Mouse (Mus musculus): Measurements from ENCODE around the gene Abca3. TPM values are rescaled to one million over a fixed set of nuclear protein-coding genes. Genes with fewer than 3 reads are reported as not detected.
"Not testable (repeated sequence)": the region's sequence is repeated elsewhere in the genome, so short reads cannot be mapped to it uniquely, and the experiment has no call there.

The Abca3 gene
- polyA plus RNA-seq, 1 experiment from 2014 or later = 29.4 TPM

- no peak overlapping the region for H3K4me2 ChIP-seq
- no peaks in the 10 kb centered on the region for H3K27me3 ChIP-seq (replicated peaks)
- no peaks in the 10 kb centered on the region for H3K9me3 ChIP-seq (replicated peaks)
- H3K4me1 ChIP-seq = peaks cover 23% of the 10 kb centered on the region
- H3K9ac ChIP-seq (replicated peaks) = no peak overlapping the region
- 97% methylated on average over 5 of the region's 5 CpGs for WGBS
- H3K4me3 ChIP-seq (replicated peaks) = no peak overlapping the region
- H3K36me3 ChIP-seq = peaks cover 56% of the 10 kb centered on the region
- no peak for ATAC-seq (ENCODE audit: low FRiP score)
- H3K27ac ChIP-seq (replicated peaks) = no peak overlapping the region
Observed at GRCm38 (mm10) chr17:24424489-24424888, 72.7 kb downstream of the Abca3 start.

- not testable (repeated sequence) for H3K27me3 ChIP-seq (replicated peaks); H3K27ac ChIP-seq (replicated peaks); ATAC-seq (ENCODE audit: low FRiP score); H3K4me2 ChIP-seq; H3K9me3 ChIP-seq (replicated peaks); H3K9ac ChIP-seq (replicated peaks); H3K4me3 ChIP-seq (replicated peaks)
- WGBS = 95% methylated on average over 6 of the region's 8 CpGs
- peaks cover 47% of the 10 kb centered on the region for H3K36me3 ChIP-seq
- H3K4me1 ChIP-seq = peaks cover 28% of the 10 kb centered on the region
Observed at GRCm38 (mm10) chr17:24425326-24425725, 73.6 kb downstream of the Abca3 start.

- peaks cover 28% of the 10 kb centered on the region for H3K4me1 ChIP-seq
- H3K4me2 ChIP-seq = peak overlapping the region; percentile 58
- H3K27me3 ChIP-seq (replicated peaks) = no peaks in the 10 kb centered on the region
- peak overlapping the region; percentile 69; the same call in 1 of the 2 replicates for H3K4me3 ChIP-seq (replicated peaks)
- no peak; the same call in 1 of the 2 replicates for ATAC-seq (ENCODE audit: low FRiP score)
- H3K9me3 ChIP-seq (replicated peaks) = no peaks in the 10 kb centered on the region
- peak overlapping the region; percentile 97 for H3K27ac ChIP-seq (replicated peaks)
- WGBS = 72% methylated on average over 7 of the region's 7 CpGs
- H3K36me3 ChIP-seq = peaks cover 42% of the 10 kb centered on the region
- no peak overlapping the region for H3K9ac ChIP-seq (replicated peaks)
Observed at GRCm38 (mm10) chr17:24425905-24426304, 74.2 kb downstream of the Abca3 start.

DNA sequence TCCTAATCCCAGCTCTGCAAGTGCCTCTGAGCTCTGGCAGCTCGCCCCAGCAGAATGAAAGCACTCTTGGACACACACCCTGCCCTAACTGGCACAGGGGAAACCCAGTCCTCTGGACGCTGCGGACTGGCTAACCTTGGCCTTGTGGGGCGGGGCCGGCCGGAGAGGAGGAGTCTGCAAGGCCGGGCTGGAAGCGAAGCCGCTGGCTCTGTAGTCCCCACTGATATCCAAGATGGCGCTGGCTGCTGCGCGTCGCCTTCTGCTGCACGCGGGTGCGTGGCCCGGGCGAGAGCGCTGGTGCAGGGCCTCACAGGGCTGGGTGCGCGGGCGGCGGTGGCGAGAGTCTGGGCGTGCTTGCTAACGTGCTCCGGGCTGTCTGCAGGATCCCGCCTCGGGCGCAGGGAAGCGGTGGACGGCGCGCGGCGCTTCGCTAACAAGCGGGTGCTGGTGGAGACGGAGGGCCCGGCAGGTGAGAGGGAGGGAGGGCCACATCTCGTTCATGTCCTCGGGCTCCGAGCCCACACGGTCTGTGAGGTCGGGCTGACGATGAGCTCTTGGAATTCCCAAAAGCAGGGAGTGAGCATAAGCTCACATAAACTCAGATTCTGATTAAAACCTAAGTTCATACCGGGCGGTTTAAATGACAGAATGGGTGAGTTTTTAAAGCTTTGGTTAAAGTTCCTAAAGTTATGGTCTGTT, 74.9 kb downstream of the Abca3 start, which contains the start of gene Eci1:
Gene Eci1, plus strand, starts transcription at position 171 of the 699 bp plus-strand sequence.
- peak within 1 kb of the TSS; percentile 69 for H3K4me3 ChIP-seq (replicated peaks)
- no peaks in the 10 kb centered on the region for H3K27me3 ChIP-seq (replicated peaks)
- H3K9me3 ChIP-seq (replicated peaks) = no peaks in the 10 kb centered on the region
- H3K9ac ChIP-seq (replicated peaks) = peak within 1 kb of the TSS; percentile 87
- H3K27ac ChIP-seq (replicated peaks) = peak within 1 kb of the TSS; percentile 97
- under 1% methylated on average over 48 of the region's 48 CpGs for WGBS
- H3K4me1 ChIP-seq = peaks cover 28% of the 10 kb centered on the region
- peaks cover 35% of the 10 kb centered on the region for H3K36me3 ChIP-seq
- peak within 1 kb of the TSS; percentile 58 for H3K4me2 ChIP-seq
- ATAC-seq (ENCODE audit: low FRiP score) = peak; percentile 95

DNA sequence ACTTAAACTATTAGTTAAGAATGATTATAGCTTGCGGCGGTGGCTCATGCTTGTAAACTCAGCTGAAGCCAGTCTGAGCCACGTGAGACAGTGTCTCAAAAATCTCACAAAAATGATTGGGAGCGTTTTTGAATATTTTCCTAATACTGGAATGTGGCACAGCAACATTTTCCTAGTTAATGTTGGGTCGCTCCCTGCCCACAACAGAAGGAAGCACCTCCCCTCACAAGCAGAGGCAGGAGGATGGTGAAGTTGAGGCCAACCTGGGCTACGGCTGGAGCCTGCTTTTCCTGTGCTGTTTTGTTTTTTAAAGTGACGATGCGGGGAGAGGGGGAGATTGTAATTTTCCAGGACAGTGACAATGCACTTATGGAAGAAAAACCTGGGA, 75.4 kb downstream of the Abca3 start:
- H3K4me3 ChIP-seq (replicated peaks) = peak overlapping the region; percentile 69
- H3K9me3 ChIP-seq (replicated peaks) = no peaks in the 10 kb centered on the region
- WGBS = 4% methylated on average over 8 of the region's 8 CpGs
- H3K4me1 ChIP-seq = peaks cover 28% of the 10 kb centered on the region
- no peak for ATAC-seq (ENCODE audit: low FRiP score)
- peaks cover 29% of the 10 kb centered on the region for H3K36me3 ChIP-seq
- peak overlapping the region; percentile 58 for H3K4me2 ChIP-seq
- H3K27me3 ChIP-seq (replicated peaks) = no peaks in the 10 kb centered on the region
- peak overlapping the region; percentile 87 for H3K9ac ChIP-seq (replicated peaks)
- peak overlapping the region; percentile 97 for H3K27ac ChIP-seq (replicated peaks)

- no peak for ATAC-seq (ENCODE audit: low FRiP score)
Observed at GRCm38 (mm10) chr17:24429201-24429983, 77.6 kb downstream of the Abca3 start.

GRCm38 (mm10) chr17:24437016-24437415, 85.3 kb downstream of the Abca3 start:
- Histone ChIP-seq H3K4me2 (no peak overlapping the region), H3K36me3 (peaks cover 59% of the 10 kb centered on the region), H3K4me3 (replicated peaks) (no peak overlapping the region), H3K9me3 (replicated peaks) (no peaks in the 10 kb centered on the region), H3K27me3 (replicated peaks) (no peaks in the 10 kb centered on the region), H3K9ac (replicated peaks) (no peak overlapping the region), H3K27ac (replicated peaks) (no peak overlapping the region), H3K4me1 (no peaks in the 10 kb centered on the region)
- WGBS = 68% methylated on average over 5 of the region's 5 CpGs
- 0 out of 2 replicates have a peak, but pooled peaks have one; percentile 26 for ATAC-seq (ENCODE audit: low FRiP score)

More at GRCm38 (mm10) chr17:24429201-24429983, 77.6 kb downstream of the Abca3 start:
- Histone ChIP-seq H3K36me3 (peaks cover 13% of the 10 kb centered on the region), H3K4me1 (peaks cover 28% of the 10 kb centered on the region), H3K27ac (replicated peaks) (no peak overlapping the region), H3K4me3 (replicated peaks) (no peak overlapping the region), H3K9me3 (replicated peaks) (no peaks in the 10 kb centered on the region), H3K4me2 (no peak overlapping the region), H3K27me3 (replicated peaks) (no peaks in the 10 kb centered on the region), H3K9ac (replicated peaks) (no peak overlapping the region)
- WGBS = 80% methylated on average over 14 of the region's 14 CpGs

DNA sequence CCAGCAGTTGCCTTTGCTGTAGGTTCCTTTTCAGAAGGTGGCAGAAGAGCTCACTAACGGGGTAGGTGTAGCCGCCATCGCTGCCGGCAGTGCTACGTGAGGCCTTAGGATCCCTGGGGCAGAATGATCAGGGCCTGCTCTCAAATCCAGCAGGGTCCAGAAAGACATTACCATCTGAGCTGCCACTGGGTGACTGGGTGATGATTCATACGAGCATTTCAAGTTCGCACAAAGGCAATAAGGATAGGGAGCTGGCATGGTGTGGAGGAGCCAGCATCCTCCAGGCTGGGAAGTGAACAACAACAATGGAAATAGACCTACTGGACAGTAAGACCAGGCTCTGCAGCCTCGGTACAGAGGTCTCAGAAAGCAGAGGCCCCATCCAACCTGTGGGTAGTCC, 88.6 kb downstream of the Abca3 start:
- H3K9me3 ChIP-seq (replicated peaks) = no peaks in the 10 kb centered on the region
- no peak overlapping the region for H3K9ac ChIP-seq (replicated peaks)
- H3K27me3 ChIP-seq (replicated peaks) = no peaks in the 10 kb centered on the region
- ATAC-seq (ENCODE audit: low FRiP score) = no peak
- H3K4me2 ChIP-seq = no peak overlapping the region
- H3K4me1 ChIP-seq = no peaks in the 10 kb centered on the region
- H3K4me3 ChIP-seq (replicated peaks) = no peak overlapping the region
- H3K36me3 ChIP-seq = peaks cover 78% of the 10 kb centered on the region
- no peak overlapping the region for H3K27ac ChIP-seq (replicated peaks)
- 90% methylated on average over 8 of the region's 8 CpGs for WGBS

- H3K36me3 ChIP-seq = peaks cover 84% of the 10 kb centered on the region
- H3K4me2 ChIP-seq = no peak overlapping the region
- WGBS = 52% methylated on average over 2 of the region's 2 CpGs
- no peak overlapping the region for H3K4me3 ChIP-seq (replicated peaks)
- H3K9ac ChIP-seq (replicated peaks) = no peak overlapping the region
- H3K27me3 ChIP-seq (replicated peaks) = no peaks in the 10 kb centered on the region
- no peaks in the 10 kb centered on the region for H3K4me1 ChIP-seq
- H3K27ac ChIP-seq (replicated peaks) = no peak overlapping the region
- H3K9me3 ChIP-seq (replicated peaks) = no peaks in the 10 kb centered on the region
- ATAC-seq (ENCODE audit: low FRiP score) = no peak
Observed at GRCm38 (mm10) chr17:24441148-24441547, 89.4 kb downstream of the Abca3 start.

GRCm38 (mm10) chr17:24442107-24442506, 90.4 kb downstream of the Abca3 start:
- no peak overlapping the region for H3K27ac ChIP-seq (replicated peaks)
- H3K27me3 ChIP-seq (replicated peaks) = no peaks in the 10 kb centered on the region
- 89% methylated on average over 14 of the region's 14 CpGs for WGBS
- H3K36me3 ChIP-seq = peaks cover 87% of the 10 kb centered on the region
- no peak overlapping the region for H3K9ac ChIP-seq (replicated peaks)
- H3K4me1 ChIP-seq = no peaks in the 10 kb centered on the region
- ATAC-seq (ENCODE audit: low FRiP score) = no peak
- H3K9me3 ChIP-seq (replicated peaks) = no peaks in the 10 kb centered on the region
- no peak overlapping the region for H3K4me3 ChIP-seq (replicated peaks)
- H3K4me2 ChIP-seq = no peak overlapping the region

- Histone ChIP-seq H3K36me3 (peaks cover 87% of the 10 kb centered on the region), H3K27me3 (replicated peaks) (no peaks in the 10 kb centered on the region), H3K9ac (replicated peaks) (no peak within 1 kb of the TSS), H3K27ac (replicated peaks) (no peak within 1 kb of the TSS), H3K4me1 (no peaks in the 10 kb centered on the region), H3K9me3 (replicated peaks) (no peaks in the 10 kb centered on the region), H3K4me2 (no peak within 1 kb of the TSS), H3K4me3 (replicated peaks) (no peak within 1 kb of the TSS)
- ATAC-seq (ENCODE audit: low FRiP score) = no peak
- WGBS = 88% methylated on average over 7 of the region's 7 CpGs
Observed at GRCm38 (mm10) chr17:24442632-24443155, 90.9 kb downstream of the Abca3 start, which contains the start of gene Dnase1l2. TSS of gene Dnase1l2 (minus strand) at chr17:24443105.

Data from neural tube, embryonic 15.5 days (tissue).